Mouse (Mus musculus): ENCODE measurements around the gene Aig1. TPM values are rescaled to one million over a fixed set of nuclear protein-coding genes. Genes with fewer than 3 reads are reported as not detected.

Aig1 gene
- 6.6 and 8.0 TPM in 2 replicates for polyA plus RNA-seq (2012; rRNA removed)
- 13.6 and 14.3 TPM in 2 replicates for polyA plus RNA-seq (2014; fragmentation: Nextera tagmentation; extraction: Ambion mirVana)

GRCm38 (mm10) chr10:13868371-13869321 lies at the start of gene Aig1:
Aig1 (minus strand) TSS chr10:13868980.
- 4% methylated on average over 73 of the region's 77 CpGs for WGBS (ENCODE audit: insufficient replicate concordance)
- H3K27me3 ChIP-seq (ENCODE audit: control insufficient read depth, insufficient read depth, low read length) = no peaks in the 10 kb centered on the region

GRCm38 (mm10) chr10:13916645-13917342 lies 48.0 kb upstream of the Aig1 start:
- H3K27me3 ChIP-seq (ENCODE audit: control insufficient read depth, insufficient read depth, low read length) = no peaks in the 10 kb centered on the region
- TF ChIP-seq EP300 (IDR thresholded peaks at IDR 0.05; ENCODE audit: low read depth) (no peak), CTCF (IDR thresholded peaks at IDR 0.05; ENCODE audit: low read depth) (no peak)
- H3K9me3 ChIP-seq (ENCODE audit: control insufficient read depth, low read length) = no peaks in the 10 kb centered on the region
- ATAC-seq (ENCODE audit: insufficient read depth) = no peak
- H3K27ac ChIP-seq = no peak overlapping the region
- no peaks in the 10 kb centered on the region for H3K4me1 ChIP-seq (replicated peaks; ENCODE audit: control insufficient read depth in 2 of 2, insufficient read depth in 2 of 2, low read length in 1 of 2)
- H3K36me3 ChIP-seq (replicated peaks; ENCODE audit: control insufficient read depth, insufficient read depth, low read depth) = no peaks in the 10 kb centered on the region
- DNase-seq (ENCODE audit: low read depth in 3 of 3, low spot score in 3 of 3) = no peak
- no peak overlapping the region for H3K4me3 ChIP-seq (ENCODE audit: insufficient read depth in 1 of 2, low read depth in 2 of 2, low read length in 2 of 2)
- no peak overlapping the region for H3K4me2 ChIP-seq (ENCODE audit: low read depth)
- no peak overlapping the region for H3K9ac ChIP-seq (replicated peaks)
- WGBS (ENCODE audit: insufficient replicate concordance) = 64% methylated on average over 12 of the region's 12 CpGs

More at GRCm38 (mm10) chr10:13868371-13869321, at the start of gene Aig1:
- H3K9me3 ChIP-seq (ENCODE audit: control insufficient read depth, low read length) = no peaks in the 10 kb centered on the region
- no peaks in the 10 kb centered on the region for H3K36me3 ChIP-seq (replicated peaks; ENCODE audit: control insufficient read depth, insufficient read depth, low read depth)
- no peak within 1 kb of the TSS; the same call in 1 of the 2 replicates for H3K27ac ChIP-seq
- peak within 1 kb of the TSS; percentile 63 for H3K9ac ChIP-seq (replicated peaks)
- H3K4me1 ChIP-seq (replicated peaks; ENCODE audit: control insufficient read depth in 2 of 2, insufficient read depth in 2 of 2, low read length in 1 of 2) = peaks cover 11 to 13% of the 10 kb centered on the region in 2 experiments
- ATAC-seq (ENCODE audit: insufficient read depth) = peak; percentile 95
- TF ChIP-seq EP300 (IDR thresholded peaks at IDR 0.05; ENCODE audit: low read depth) (no peak), CTCF (IDR thresholded peaks at IDR 0.05; ENCODE audit: low read depth) (no peak)
- peak within 1 kb of the TSS; percentile 62 to 71 for H3K4me3 ChIP-seq (ENCODE audit: insufficient read depth in 1 of 2, low read depth in 2 of 2, low read length in 2 of 2)
- DNase-seq (ENCODE audit: low read depth in 3 of 3, low spot score in 3 of 3) = peak; percentile 60 to 64 (median 63)
- H3K4me2 ChIP-seq (ENCODE audit: low read depth) = peak within 1 kb of the TSS; percentile 88

- Histone ChIP-seq H3K9ac (replicated peaks) (no peak overlapping the region), H3K27me3 (ENCODE audit: control insufficient read depth, insufficient read depth, low read length) (no peaks in the 10 kb centered on the region), H3K4me2 (ENCODE audit: low read depth) (no peak overlapping the region), H3K9me3 (ENCODE audit: control insufficient read depth, low read length) (no peaks in the 10 kb centered on the region), H3K4me1 (replicated peaks; ENCODE audit: control insufficient read depth in 2 of 2, insufficient read depth in 2 of 2, low read length in 1 of 2) (no peaks in the 10 kb centered on the region), H3K36me3 (replicated peaks; ENCODE audit: control insufficient read depth, insufficient read depth, low read depth) (no peaks in the 10 kb centered on the region), H3K27ac (no peak overlapping the region), H3K4me3 (ENCODE audit: insufficient read depth in 1 of 2, low read depth in 2 of 2, low read length in 2 of 2) (no peak overlapping the region)
- TF ChIP-seq CTCF (IDR thresholded peaks at IDR 0.05; ENCODE audit: low read depth) (no peak), EP300 (IDR thresholded peaks at IDR 0.05; ENCODE audit: low read depth) (no peak)
- DNase-seq (ENCODE audit: low read depth in 3 of 3, low spot score in 3 of 3) (no peak), ATAC-seq (ENCODE audit: insufficient read depth) (no peak)
- 60% methylated on average over 3 of the region's 3 CpGs for WGBS (ENCODE audit: insufficient replicate concordance)
These were observed 46.4 kb upstream of the Aig1 start for GRCm38 (mm10) chr10:13915211-13915610.

GRCm38 (mm10) chr10:13913689-13914088 lies 44.9 kb upstream of the Aig1 start:
- Histone ChIP-seq H3K27ac (no peak overlapping the region), H3K36me3 (replicated peaks; ENCODE audit: control insufficient read depth, insufficient read depth, low read depth) (no peaks in the 10 kb centered on the region), H3K9ac (replicated peaks) (no peak overlapping the region), H3K4me3 (ENCODE audit: insufficient read depth in 1 of 2, low read depth in 2 of 2, low read length in 2 of 2) (no peak overlapping the region), H3K4me1 (replicated peaks; ENCODE audit: control insufficient read depth in 2 of 2, insufficient read depth in 2 of 2, low read length in 1 of 2) (no peaks in the 10 kb centered on the region), H3K9me3 (ENCODE audit: control insufficient read depth, low read length) (no peaks in the 10 kb centered on the region), H3K4me2 (ENCODE audit: low read depth) (no peak overlapping the region), H3K27me3 (ENCODE audit: control insufficient read depth, insufficient read depth, low read length) (no peaks in the 10 kb centered on the region)
- DNase-seq (ENCODE audit: low read depth in 3 of 3, low spot score in 3 of 3) = no peak
- ATAC-seq (ENCODE audit: insufficient read depth) = no peak
- TF ChIP-seq CTCF (IDR thresholded peaks at IDR 0.05; ENCODE audit: low read depth) = 0 out of 2 replicates have a peak, but pooled peaks have one; percentile 14
- TF ChIP-seq EP300 (IDR thresholded peaks at IDR 0.05; ENCODE audit: low read depth) = no peak

All from liver, embryonic 14.5 days (tissue).